7 mouse cellular contexts compared by ENCODE assay signal in genomic region chr3:88142916-88143771, GRCm38 (mm10). TPM values are rescaled to one million over a fixed set of nuclear protein-coding genes. Genes with fewer than 3 reads are reported as not detected.
A peak's percentile ranks its signal among the peaks of the same experiment; 100 is the strongest.
DNase-seq lines count a peak whose midpoint lies in the region; ATAC-seq and TF ChIP-seq lines count a peak whose summit lies in the region.

No protein-coding gene starts in this region.

- H3K9me3 ChIP-seq in heart, postnatal 0 days (replicated peaks; ENCODE audit: control insufficient read depth, low read length): no peaks in the 10 kb centered on the region

- H3K4me2 ChIP-seq in heart, postnatal 0 days (ENCODE audit: low read depth, low read length): peak overlapping the region; percentile 95

- peak overlapping the region; percentile 99 for H3K27ac ChIP-seq in bone marrow, adult 2 months (ENCODE audit: control insufficient read depth, insufficient read depth, low read depth, low read length, poor library complexity)
- H3K27ac ChIP-seq in heart, postnatal 0 days (ENCODE audit: low read depth): peak overlapping the region; percentile 99

- peaks cover 13% of the 10 kb centered on the region for H3K4me1 ChIP-seq in bone marrow, adult 2 months (ENCODE audit: control insufficient read depth, insufficient read depth, low read length)
- H3K4me1 ChIP-seq in heart, postnatal 0 days (ENCODE audit: control insufficient read depth, insufficient read depth): peaks cover 68% of the 10 kb centered on the region

- 0 out of 2 replicates have a peak, but pooled peaks have one; percentile 1 for TF ChIP-seq CTCF in bone marrow, adult 2 months (IDR thresholded peaks at IDR 0.05; ENCODE audit: control insufficient read depth, insufficient read depth, low read length)
- TF ChIP-seq CTCF in heart, postnatal 0 days (IDR thresholded peaks at IDR 0.05; ENCODE audit: low read depth): no peak

- no peaks in the 10 kb centered on the region for H3K36me3 ChIP-seq in heart, postnatal 0 days (replicated peaks; ENCODE audit: control insufficient read depth, insufficient read depth, low read length)

- H3K27me3 ChIP-seq in heart, postnatal 0 days (ENCODE audit: control insufficient read depth, insufficient read depth, low read length): no peaks in the 10 kb centered on the region

- WGBS in bone marrow, adult 2 months: under 1% methylated on average over 33 of the region's 33 CpGs
- WGBS in heart, postnatal 0 days: under 1% methylated on average over 31 of the region's 33 CpGs

- peak overlapping the region; percentile 83 for H3K4me3 ChIP-seq in bone marrow, adult 2 months (replicated peaks; ENCODE audit: control insufficient read depth, low read depth, low read length)
- peak overlapping the region; percentile 83 for H3K4me3 ChIP-seq in heart, postnatal 0 days (ENCODE audit: low read depth, low read length)

- DNase-seq in MN1 (ENCODE audit: low spot score): peak; percentile 57
- DNase-seq in fibroblast of lung, adult 2 months (ENCODE audit: low read depth): peak; percentile 67
- DNase-seq in heart, postnatal 0 days (ENCODE audit: low spot score): peak; percentile 56
- peak; percentile 82 to 87 for DNase-seq in kidney, postnatal 36 days
- DNase-seq in lung, postnatal 36 days: peak; percentile 89
- DNase-seq in right cerebral cortex, postnatal 10 days (ENCODE audit: low spot score in 2 of 2): peak; percentile 79 to 80

- peak overlapping the region; percentile 84 for H3K9ac ChIP-seq in heart, postnatal 0 days (replicated peaks; ENCODE audit: low read depth, low read length)

- TF ChIP-seq POLR2A in bone marrow, adult 2 months (IDR thresholded peaks at IDR 0.05; ENCODE audit: borderline replicate concordance, control insufficient read depth, low read depth, low read length): 0 out of 2 replicates have a peak, but pooled peaks have one; percentile 32

- ATAC-seq in heart, postnatal 0 days (ENCODE audit: insufficient read depth, low read depth): peak; percentile 6

- peak; percentile 53 for TF ChIP-seq EP300 in heart, postnatal 0 days (IDR thresholded peaks at IDR 0.05; ENCODE audit: low read depth)

RNA-seq across cellular contexts. Expression of gene Mef2d, which starts 1.0 kb away (rescaled TPM):
- 39.7 and 64.7 TPM in 2 replicates for polyA plus RNA-seq in bone marrow, adult 2 months (2011; ENCODE audit: insufficient read depth, insufficient read length, low replicate concordance, missing spikeins)
- 70.8 and 75.8 TPM in 2 replicates for total RNA-seq in heart, postnatal 0 days (2014; rRNA removed; ENCODE audit: low replicate concordance)
- polyA plus RNA-seq in heart, postnatal 0 days (2015; fragmentation: Nextera tagmentation; extraction: Ambion mirVana): 30.0 and 30.8 TPM in 2 replicates

Comparison
In these comparisons a context has a peak if more than half of its experiments do, and no peak if none do; other contexts are left out.
1. Peak in every context shown above with its lines: DNase-seq, ATAC-seq, H3K4me3 ChIP-seq and H3K27ac ChIP-seq.